Mouse (Mus musculus): ENCODE measurements around the gene Hfe2. TPM values are rescaled to one million over a fixed set of nuclear protein-coding genes. Genes with fewer than 3 reads are reported as not detected.
A peak's percentile ranks its signal among the peaks of the same experiment; 100 is the strongest.
"Not testable (repeated sequence)": the region's sequence is repeated elsewhere in the genome, so short reads cannot be mapped to it uniquely, and the experiment has no call there.

Hfe2 gene
- total and polyA plus RNA-seq, 3 experiments: 199 to 295 (median 289) TPM

DNA sequence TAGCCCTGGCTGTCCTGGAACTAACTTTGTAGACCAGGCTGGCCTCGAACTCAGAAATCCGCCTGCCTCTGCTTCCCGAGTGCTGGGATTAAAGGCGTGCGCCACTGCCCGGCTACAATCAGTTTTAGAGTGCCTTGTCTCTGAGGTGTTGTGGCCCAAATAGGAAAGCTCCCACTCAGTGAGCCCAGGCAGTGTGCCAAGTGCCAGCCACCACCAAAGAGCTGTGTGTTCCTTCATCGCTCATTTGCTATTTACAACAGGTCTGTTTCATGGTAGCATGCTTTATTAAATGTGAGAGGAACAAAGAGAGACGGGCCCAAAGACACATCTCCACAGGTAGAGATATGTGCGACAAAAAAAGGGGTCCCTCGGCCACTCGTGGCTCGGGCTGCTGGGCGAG, 42.5 kb upstream of the Hfe2 start:
- peaks cover 3% of the 10 kb centered on the region for H3K36me3 ChIP-seq (ENCODE audit: control insufficient read depth, insufficient read depth, low read length)
- H3K9ac ChIP-seq (ENCODE audit: low read depth, low read length): no peak overlapping the region
- TF ChIP-seq POLR2A (IDR thresholded peaks at IDR 0.05; ENCODE audit: insufficient read depth, low read depth, low read length) (no peak), CTCF (IDR thresholded peaks at IDR 0.05) (no peak), EP300 (IDR thresholded peaks at IDR 0.05; ENCODE audit: insufficient read depth, low read depth, low read length) (no peak)
- no peaks in the 10 kb centered on the region for H3K79me2 ChIP-seq (replicated peaks; ENCODE audit: control insufficient read depth, insufficient read depth, low read length)
- 85% methylated on average over 13 of the region's 13 CpGs for WGBS
- no peaks in the 10 kb centered on the region for H3K27me3 ChIP-seq (ENCODE audit: control insufficient read depth, insufficient read depth, low read length)
- no peak overlapping the region for H3K27ac ChIP-seq
- DNase-seq: no peak
- intact Hi-C loops (cut with DNase I): no loop called here
- H3K4me1 ChIP-seq (ENCODE audit: control insufficient read depth, insufficient read depth, low read length): no peaks in the 10 kb centered on the region
- H3K4me3 ChIP-seq: no peak overlapping the region

DNA sequence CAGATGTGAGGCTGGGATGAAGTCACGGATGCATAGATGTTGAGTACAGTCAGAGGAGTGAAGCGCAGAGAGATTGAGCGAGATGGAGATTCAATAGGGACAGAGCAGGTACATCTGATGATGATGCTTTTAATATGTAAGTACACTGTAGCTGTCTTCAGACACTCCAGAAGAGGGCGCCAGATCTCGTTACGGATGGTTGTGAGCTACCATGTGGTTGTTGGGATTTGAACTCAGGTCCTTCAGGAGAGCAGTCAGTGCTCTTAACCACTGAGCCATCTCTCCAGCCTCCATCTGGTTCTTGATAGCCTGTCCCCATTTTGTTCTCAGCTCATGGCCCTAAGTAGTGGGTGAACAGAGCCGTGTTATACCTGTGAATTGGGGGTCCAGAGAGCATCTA, 41.9 kb upstream of the Hfe2 start:
- H3K27me3 ChIP-seq (ENCODE audit: control insufficient read depth, insufficient read depth, low read length); H3K27ac ChIP-seq; H3K9ac ChIP-seq (ENCODE audit: low read depth, low read length); intact Hi-C loops (cut with DNase I); H3K4me3 ChIP-seq; H3K4me1 ChIP-seq (ENCODE audit: control insufficient read depth, insufficient read depth, low read length); H3K36me3 ChIP-seq (ENCODE audit: control insufficient read depth, insufficient read depth, low read length); H3K79me2 ChIP-seq (replicated peaks; ENCODE audit: control insufficient read depth, insufficient read depth, low read length); DNase-seq: not testable (repeated sequence)
- TF ChIP-seq CTCF (IDR thresholded peaks at IDR 0.05): peak; percentile 52
- WGBS: 57% methylated on average over 7 of the region's 7 CpGs

DNA sequence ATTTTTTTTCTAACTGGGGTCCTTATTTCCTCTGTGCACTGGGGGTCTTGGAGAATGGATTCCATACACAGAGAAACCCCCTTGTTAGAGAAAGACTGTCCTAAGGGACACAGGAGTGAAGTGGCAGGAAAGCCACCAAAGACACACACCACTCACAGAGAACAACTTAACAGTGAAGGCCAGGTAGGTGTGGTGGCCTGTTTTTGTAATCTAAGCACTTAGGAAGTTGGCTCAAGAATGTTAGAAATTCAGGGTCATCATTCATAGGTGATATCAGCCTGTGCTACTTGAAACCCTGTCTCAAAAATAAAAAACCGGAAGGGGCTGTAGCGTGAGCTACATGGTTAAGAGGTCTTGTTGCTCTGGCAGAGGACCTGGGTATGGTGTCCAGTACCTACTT, 41.0 kb upstream of the Hfe2 start:
- no peaks in the 10 kb centered on the region for H3K79me2 ChIP-seq (replicated peaks; ENCODE audit: control insufficient read depth, insufficient read depth, low read length)
- H3K4me3 ChIP-seq: no peak overlapping the region
- H3K27me3 ChIP-seq (ENCODE audit: control insufficient read depth, insufficient read depth, low read length): no peaks in the 10 kb centered on the region
- intact Hi-C loops (cut with DNase I): no loop called here
- H3K4me1 ChIP-seq (ENCODE audit: control insufficient read depth, insufficient read depth, low read length): no peaks in the 10 kb centered on the region
- WGBS: 92% methylated on average over 2 of the region's 2 CpGs
- TF ChIP-seq CTCF (IDR thresholded peaks at IDR 0.05) (no peak), POLR2A (IDR thresholded peaks at IDR 0.05; ENCODE audit: insufficient read depth, low read depth, low read length) (no peak), EP300 (IDR thresholded peaks at IDR 0.05; ENCODE audit: insufficient read depth, low read depth, low read length) (no peak)
- H3K27ac ChIP-seq: no peak overlapping the region
- H3K9ac ChIP-seq (ENCODE audit: low read depth, low read length): no peak overlapping the region
- peaks cover 3% of the 10 kb centered on the region for H3K36me3 ChIP-seq (ENCODE audit: control insufficient read depth, insufficient read depth, low read length)
- no peak for DNase-seq

DNA sequence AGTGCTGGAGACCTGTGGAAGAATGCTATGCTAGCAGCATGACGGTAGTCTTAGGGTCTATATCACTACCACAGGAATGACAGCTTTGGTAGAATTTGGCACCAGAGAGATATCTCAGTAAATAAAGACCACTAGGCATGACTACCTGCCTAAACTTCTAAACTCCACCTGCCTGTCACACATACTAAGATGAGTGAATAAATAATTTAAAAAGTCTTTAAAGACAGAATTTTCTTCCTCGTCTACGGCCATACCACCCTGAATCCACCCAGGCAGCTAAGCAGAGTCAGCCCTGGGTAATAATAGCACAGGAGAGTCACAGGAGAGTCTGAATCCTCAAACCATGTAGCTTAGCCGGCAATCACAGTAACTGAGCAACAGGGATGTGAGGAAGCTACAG, 40.1 kb upstream of the Hfe2 start:
- H3K27ac ChIP-seq: no peak overlapping the region
- H3K9ac ChIP-seq (ENCODE audit: low read depth, low read length): no peak overlapping the region
- no peak for DNase-seq
- no peak overlapping the region for H3K4me3 ChIP-seq
- no peaks in the 10 kb centered on the region for H3K27me3 ChIP-seq (ENCODE audit: control insufficient read depth, insufficient read depth, low read length)
- intact Hi-C loops (cut with DNase I): no loop called here
- H3K36me3 ChIP-seq (ENCODE audit: control insufficient read depth, insufficient read depth, low read length): peaks cover 3% of the 10 kb centered on the region
- H3K79me2 ChIP-seq (replicated peaks; ENCODE audit: control insufficient read depth, insufficient read depth, low read length): no peaks in the 10 kb centered on the region
- TF ChIP-seq EP300 (IDR thresholded peaks at IDR 0.05; ENCODE audit: insufficient read depth, low read depth, low read length) (no peak), POLR2A (IDR thresholded peaks at IDR 0.05; ENCODE audit: insufficient read depth, low read depth, low read length) (no peak), CTCF (IDR thresholded peaks at IDR 0.05) (no peak)
- H3K4me1 ChIP-seq (ENCODE audit: control insufficient read depth, insufficient read depth, low read length): no peaks in the 10 kb centered on the region
- WGBS: 81% methylated on average over 4 of the region's 4 CpGs

DNA sequence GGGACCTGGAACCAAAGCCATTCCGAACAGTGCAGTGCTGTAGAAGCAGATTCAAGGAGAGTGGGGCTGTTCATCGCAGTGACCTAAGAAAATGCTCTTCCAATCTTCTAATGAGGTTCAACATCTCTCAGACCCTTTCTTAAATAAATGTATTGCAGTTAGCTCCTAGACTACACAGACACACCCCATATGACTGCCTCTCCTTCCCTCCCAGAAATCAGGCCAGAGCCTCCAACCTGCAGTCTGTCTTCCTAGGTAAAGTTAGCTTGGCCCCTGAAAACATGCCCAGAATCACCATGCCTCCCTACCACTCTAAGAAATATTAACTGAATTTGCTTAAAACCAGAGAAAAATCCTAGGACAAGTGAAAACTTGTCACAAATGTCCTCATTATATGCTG, 39.6 kb upstream of the Hfe2 start:
- H3K4me1 ChIP-seq (ENCODE audit: control insufficient read depth, insufficient read depth, low read length): no peaks in the 10 kb centered on the region
- WGBS: 95% methylated on average over 2 of the region's 2 CpGs
- no peak overlapping the region for H3K9ac ChIP-seq (ENCODE audit: low read depth, low read length)
- H3K36me3 ChIP-seq (ENCODE audit: control insufficient read depth, insufficient read depth, low read length): peaks cover 3% of the 10 kb centered on the region
- no peak overlapping the region for H3K4me3 ChIP-seq
- TF ChIP-seq CTCF (IDR thresholded peaks at IDR 0.05) (no peak), EP300 (IDR thresholded peaks at IDR 0.05; ENCODE audit: insufficient read depth, low read depth, low read length) (no peak), POLR2A (IDR thresholded peaks at IDR 0.05; ENCODE audit: insufficient read depth, low read depth, low read length) (no peak)
- no peak for DNase-seq
- H3K27me3 ChIP-seq (ENCODE audit: control insufficient read depth, insufficient read depth, low read length): no peaks in the 10 kb centered on the region
- H3K27ac ChIP-seq: no peak overlapping the region
- no peaks in the 10 kb centered on the region for H3K79me2 ChIP-seq (replicated peaks; ENCODE audit: control insufficient read depth, insufficient read depth, low read length)
- intact Hi-C loops (cut with DNase I): no loop called here

DNA sequence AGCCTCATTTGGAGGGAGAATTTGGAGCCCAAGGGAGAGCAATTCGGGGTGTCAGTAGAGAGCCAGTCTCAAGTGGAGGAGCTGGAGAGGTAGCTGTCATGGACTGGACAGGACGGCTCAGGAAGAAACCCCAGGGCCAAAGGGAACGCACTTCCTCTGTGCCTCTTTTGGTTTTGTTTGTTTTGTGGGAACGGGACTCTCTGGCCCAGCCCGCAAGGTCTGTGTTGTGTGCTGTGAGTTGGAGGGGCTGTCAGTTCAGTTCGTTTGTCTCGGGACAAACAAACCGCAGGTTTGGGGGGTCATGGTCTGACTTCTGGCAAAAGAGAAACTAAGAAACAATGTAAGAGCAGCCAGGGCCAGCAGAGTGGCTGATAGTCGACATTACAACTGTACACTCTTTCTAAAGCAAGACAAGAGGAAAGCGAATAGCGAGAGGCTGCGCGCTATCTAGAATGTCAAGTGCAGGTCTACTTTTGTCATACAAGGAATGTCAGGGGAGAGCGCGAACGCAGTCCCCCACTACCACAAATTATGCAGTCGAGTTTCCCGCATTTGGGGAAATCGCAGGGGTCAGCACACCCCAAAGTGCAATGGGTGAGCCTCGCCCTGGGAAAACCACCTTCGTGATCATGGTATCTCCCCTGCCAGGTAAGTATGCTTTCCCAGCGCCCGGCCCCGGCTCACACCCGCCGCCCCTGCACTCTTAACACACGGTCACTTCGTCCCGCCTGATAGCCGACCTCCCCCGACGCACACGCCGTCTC, 38.7 kb upstream of the Hfe2 start:
- peak overlapping the region; percentile 53; the same call in 1 of the 2 replicates for H3K27ac ChIP-seq
- DNase-seq: peak in 1 of 2 experiments; percentile 29
- H3K79me2 ChIP-seq (replicated peaks; ENCODE audit: control insufficient read depth, insufficient read depth, low read length); H3K4me3 ChIP-seq; H3K9ac ChIP-seq (ENCODE audit: low read depth, low read length); H3K27me3 ChIP-seq (ENCODE audit: control insufficient read depth, insufficient read depth, low read length); intact Hi-C loops (cut with DNase I); H3K4me1 ChIP-seq (ENCODE audit: control insufficient read depth, insufficient read depth, low read length); H3K36me3 ChIP-seq (ENCODE audit: control insufficient read depth, insufficient read depth, low read length): not testable (repeated sequence)
- 1% methylated on average over 4 of the region's 34 CpGs for WGBS

DNA sequence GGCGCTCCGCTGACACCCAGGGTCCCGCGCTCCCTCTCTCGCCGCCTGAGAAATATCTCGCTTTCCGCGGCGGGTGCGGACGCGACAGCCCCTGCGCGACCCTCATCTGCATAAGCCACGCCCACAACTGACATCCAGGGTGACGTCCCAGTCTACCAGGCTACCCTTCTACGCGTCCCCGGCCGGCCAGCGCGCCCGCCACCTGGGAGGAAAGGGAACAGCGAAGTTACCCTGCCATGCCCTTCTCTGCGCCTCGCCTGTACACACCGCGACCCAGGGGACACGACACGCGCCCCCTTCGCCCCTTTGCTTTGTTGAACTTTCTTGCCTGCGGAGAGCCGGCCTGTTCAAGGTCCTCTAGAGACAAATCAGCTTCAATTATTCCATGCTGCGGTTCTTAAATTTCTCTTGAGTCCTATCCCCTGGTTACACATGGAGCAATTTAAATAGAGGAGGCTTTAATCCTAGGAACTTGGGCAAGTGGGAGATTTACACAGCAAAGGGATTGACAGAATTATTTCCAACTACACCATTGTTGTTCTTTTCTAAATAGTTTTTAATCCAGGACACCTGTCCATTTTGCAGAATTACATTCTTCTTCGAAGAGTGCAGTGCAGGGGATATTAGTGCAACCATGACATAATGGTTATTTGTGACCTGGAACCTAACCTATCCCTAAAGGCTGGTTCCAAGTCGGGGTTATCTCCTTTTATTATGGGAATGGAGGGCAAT, 38.0 kb upstream of the Hfe2 start:
- H3K4me1 ChIP-seq (ENCODE audit: control insufficient read depth, insufficient read depth, low read length); intact Hi-C loops (cut with DNase I); DNase-seq; H3K79me2 ChIP-seq (replicated peaks; ENCODE audit: control insufficient read depth, insufficient read depth, low read length); H3K27me3 ChIP-seq (ENCODE audit: control insufficient read depth, insufficient read depth, low read length); H3K36me3 ChIP-seq (ENCODE audit: control insufficient read depth, insufficient read depth, low read length): not testable (repeated sequence)
- Histone ChIP-seq H3K27ac (peak overlapping the region; percentile 91), H3K9ac (ENCODE audit: low read depth, low read length) (0 out of 2 replicates have a peak overlapping the region, but pooled peaks have one; percentile 51), H3K4me3 (peak overlapping the region; percentile 66)
- 4% methylated on average over 9 of the region's 38 CpGs for WGBS
